Mouse (Mus musculus) embryonic fibroblast, embryonic 13.5 days (primary cell): ENCODE data around the gene Wwox.

ENCODE experiments used
- CTCF ChIP-seq: IDR thresholded peaks from 2 replicates; pipeline ENCODE4 v1.5.1; 2011; ENCODE audit warnings: mild to moderate bottlenecking, control low read depth, low read length, moderate library complexity, borderline replicate concordance; ENCODE audit not compliant: insufficient read depth
- POLR2A ChIP-seq: IDR thresholded peaks from 2 replicates; pipeline ENCODE4 v1.6.1; 2011; ENCODE audit warnings: low read depth, mild to moderate bottlenecking, control low read depth, low read length, moderate library complexity

DNA sequence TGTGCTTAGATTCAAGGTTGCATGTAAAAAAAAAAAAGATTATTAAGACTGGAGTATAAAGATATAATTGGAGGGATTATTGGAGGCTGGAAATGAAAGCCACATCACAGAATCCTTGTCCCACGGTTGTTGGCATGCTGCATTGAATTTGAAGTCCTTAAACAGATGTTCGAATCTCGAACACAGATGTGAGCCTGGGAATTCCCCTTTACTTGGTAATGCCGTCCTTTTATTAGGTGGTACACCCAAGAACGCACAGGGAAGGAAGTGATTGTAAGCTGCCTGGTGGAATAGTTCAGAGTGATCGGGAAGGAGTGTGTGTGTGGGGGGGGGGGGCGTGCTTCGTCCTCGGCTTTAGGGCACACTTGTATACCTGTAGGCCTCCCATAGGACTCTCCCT is 187.4 kb downstream of the Wwox start:
- TF ChIP-seq POLR2A: no peak
- TF ChIP-seq CTCF: no peak
